Mouse (Mus musculus): ENCODE measurements around the gene Ifrd1. TPM values are rescaled to one million over a fixed set of nuclear protein-coding genes. Genes with fewer than 3 reads are reported as not detected.

The Ifrd1 gene
- polyA plus RNA-seq, 1 experiment from 2014 or later = 105 TPM

DNA sequence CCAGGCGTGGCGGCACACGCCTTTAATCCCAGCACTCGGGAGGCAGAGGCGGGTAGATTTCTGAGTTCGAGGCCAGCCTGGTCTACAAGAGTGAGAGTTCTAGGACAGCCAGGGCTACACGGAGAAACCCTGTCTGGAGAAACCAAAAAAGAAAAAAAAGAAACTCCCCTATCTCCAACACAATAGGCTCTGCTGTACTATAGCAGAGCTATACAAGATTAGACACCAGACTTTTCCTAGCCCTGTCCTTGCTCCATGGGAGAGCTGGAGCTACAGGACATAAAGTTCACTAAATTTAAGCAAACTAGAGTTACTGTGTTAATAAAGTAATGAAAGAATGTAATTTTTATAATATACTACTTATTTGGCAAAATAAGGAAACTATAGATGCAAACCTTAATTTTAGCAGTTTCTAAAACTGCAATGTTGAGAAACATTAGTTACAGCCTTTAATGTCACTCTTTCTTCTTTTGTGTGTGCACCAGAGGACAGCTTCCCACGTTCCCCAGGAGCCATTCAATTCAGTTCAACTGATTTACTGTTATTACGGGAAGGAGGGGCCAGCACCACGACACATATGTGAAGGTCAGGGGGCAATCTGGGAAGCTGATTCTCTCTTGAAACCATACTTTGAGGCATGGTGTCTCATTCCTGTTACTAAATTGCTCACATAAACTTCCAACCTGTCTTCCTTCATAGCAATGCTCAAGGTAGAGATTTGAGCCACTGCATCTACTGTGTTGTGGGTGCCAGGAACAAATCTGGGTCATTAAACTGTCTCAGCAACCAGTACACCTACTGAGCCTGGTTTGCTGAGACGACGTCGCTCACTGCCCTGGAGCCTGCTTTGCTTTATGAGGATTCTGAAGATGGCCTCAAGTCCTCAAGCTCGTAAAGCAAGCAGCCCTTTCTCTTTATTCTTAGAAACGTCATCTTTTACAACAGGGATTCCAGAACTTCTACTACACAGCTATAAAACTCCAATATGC is 33.1 kb downstream of the Ifrd1 start:
- 70% methylated on average over 15 of the region's 15 CpGs for WGBS
- peaks cover 57% of the 10 kb centered on the region for H3K36me3 ChIP-seq

DNA sequence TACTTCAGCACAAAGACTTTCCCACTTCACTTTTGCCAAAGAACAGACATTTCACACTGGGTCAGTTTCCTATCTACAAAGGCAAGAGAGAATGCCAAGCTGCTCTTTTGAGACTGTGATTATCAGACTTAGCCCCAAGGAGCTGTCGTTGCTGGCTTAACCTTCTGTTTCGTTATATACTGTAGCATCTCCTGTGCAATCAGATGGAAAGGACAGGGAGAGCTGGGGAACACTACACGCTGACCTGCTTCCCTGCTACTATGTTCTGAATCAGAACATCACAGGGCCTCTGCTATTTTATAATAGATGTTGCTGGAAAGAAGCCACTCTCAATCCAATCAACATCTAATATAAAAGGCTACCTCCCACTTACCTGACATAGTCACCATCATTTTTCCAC is 39.3 kb downstream of the Ifrd1 start:
- Histone ChIP-seq H3K9me3 (no peaks in the 10 kb centered on the region), H3K27ac (no peak overlapping the region), H3K4me3 (no peak overlapping the region), H3K9ac (no peak overlapping the region), H3K4me2 (no peak overlapping the region), H3K4me1 (no peaks in the 10 kb centered on the region), H3K27me3 (no peaks in the 10 kb centered on the region), H3K36me3 (peaks cover 68% of the 10 kb centered on the region)
- WGBS = 82% methylated on average over 3 of the region's 3 CpGs
- ATAC-seq (ENCODE audit: insufficient number of reproducible peaks, low FRiP score, low TSS enrichment, low read depth) = no peak

More for the DNA sequence above, 33.1 kb downstream of the Ifrd1 start:
- Histone ChIP-seq H3K9me3 (no peaks in the 10 kb centered on the region), H3K4me2 (no peak overlapping the region), H3K4me3 (no peak overlapping the region), H3K9ac (no peak overlapping the region), H3K27ac (no peak overlapping the region), H3K4me1 (peaks cover 1% of the 10 kb centered on the region), H3K27me3 (no peaks in the 10 kb centered on the region)
- no peak for ATAC-seq (ENCODE audit: insufficient number of reproducible peaks, low FRiP score, low TSS enrichment, low read depth)

DNA sequence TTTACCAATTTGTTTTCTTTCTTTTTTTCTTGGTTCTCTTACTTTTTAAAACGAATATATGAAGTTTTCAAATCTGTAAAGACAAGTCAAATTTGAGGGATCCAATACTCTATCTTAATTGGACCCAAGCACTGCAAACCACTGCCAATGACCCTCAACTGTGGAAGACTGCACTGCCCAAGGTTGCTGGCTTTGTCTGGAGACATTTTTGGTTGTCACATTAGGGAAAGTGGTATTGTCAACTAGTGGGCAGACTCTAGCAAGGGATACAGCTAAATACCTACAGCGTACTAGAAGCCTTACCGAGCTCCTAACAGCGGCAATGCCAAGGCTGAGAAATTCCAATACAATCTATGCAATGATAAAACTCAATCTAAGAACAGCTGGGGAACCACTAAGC is 40.4 kb downstream of the Ifrd1 start:
- no peak overlapping the region for H3K4me2 ChIP-seq
- H3K9me3 ChIP-seq = no peaks in the 10 kb centered on the region
- H3K4me1 ChIP-seq = no peaks in the 10 kb centered on the region
- no peak overlapping the region for H3K27ac ChIP-seq
- H3K4me3 ChIP-seq = no peak overlapping the region
- no peak for ATAC-seq (ENCODE audit: insufficient number of reproducible peaks, low FRiP score, low TSS enrichment, low read depth)
- H3K36me3 ChIP-seq = peaks cover 66% of the 10 kb centered on the region
- H3K27me3 ChIP-seq = no peaks in the 10 kb centered on the region
- WGBS = 88% methylated on average over 4 of the region's 4 CpGs
- no peak overlapping the region for H3K9ac ChIP-seq

DNA sequence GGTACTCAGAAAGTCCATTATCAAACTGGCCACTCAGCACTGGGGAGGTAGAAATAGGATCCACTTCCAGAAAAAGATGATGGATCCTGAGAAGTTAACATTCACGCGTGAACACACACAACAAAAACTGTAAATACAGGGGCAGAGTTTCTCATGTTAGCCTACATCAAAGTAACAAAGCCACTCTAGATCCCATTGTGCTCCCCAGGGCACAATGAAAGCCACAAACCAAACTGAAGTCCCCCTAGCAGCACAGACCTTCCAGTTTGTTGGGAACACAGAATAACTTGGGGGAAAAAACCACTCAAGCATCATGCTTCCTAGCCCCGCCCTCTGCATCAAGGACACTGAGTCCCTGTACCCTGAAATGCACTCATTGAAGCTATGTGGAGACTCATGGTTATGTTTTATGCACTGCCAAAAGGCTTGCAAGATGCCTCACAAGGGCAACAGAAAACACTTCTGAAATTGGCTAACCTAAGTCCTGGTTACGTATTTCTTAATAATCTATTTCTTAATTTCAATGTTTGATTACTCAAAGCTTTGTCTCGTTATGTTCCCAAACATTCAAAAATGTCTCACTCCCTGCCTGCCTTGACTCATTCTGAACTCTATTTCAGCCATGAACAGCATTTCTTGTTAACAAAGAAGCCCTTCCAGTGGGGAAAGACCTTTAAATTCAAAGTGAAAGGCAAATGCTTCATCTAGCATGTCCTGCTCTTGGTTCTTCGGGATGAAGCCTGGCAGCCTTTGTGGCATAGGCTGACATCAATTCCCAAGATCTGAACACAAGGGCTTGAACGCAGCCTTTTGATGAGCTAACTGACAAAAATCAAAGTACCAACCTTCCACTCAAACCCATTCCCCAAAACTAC is 45.9 kb downstream of the Ifrd1 start:
- Histone ChIP-seq H3K4me1 (peaks cover 4% of the 10 kb centered on the region; the same call in 1 of the 2 replicates), H3K4me3 (no peak overlapping the region), H3K27me3 (no peaks in the 10 kb centered on the region), H3K4me2 (no peak overlapping the region), H3K36me3 (peaks cover 48% of the 10 kb centered on the region), H3K9ac (no peak overlapping the region), H3K27ac (no peak overlapping the region), H3K9me3 (no peaks in the 10 kb centered on the region)
- ATAC-seq (ENCODE audit: insufficient number of reproducible peaks, low FRiP score, low TSS enrichment, low read depth) = no peak
- WGBS = 89% methylated on average over 7 of the region's 7 CpGs

DNA sequence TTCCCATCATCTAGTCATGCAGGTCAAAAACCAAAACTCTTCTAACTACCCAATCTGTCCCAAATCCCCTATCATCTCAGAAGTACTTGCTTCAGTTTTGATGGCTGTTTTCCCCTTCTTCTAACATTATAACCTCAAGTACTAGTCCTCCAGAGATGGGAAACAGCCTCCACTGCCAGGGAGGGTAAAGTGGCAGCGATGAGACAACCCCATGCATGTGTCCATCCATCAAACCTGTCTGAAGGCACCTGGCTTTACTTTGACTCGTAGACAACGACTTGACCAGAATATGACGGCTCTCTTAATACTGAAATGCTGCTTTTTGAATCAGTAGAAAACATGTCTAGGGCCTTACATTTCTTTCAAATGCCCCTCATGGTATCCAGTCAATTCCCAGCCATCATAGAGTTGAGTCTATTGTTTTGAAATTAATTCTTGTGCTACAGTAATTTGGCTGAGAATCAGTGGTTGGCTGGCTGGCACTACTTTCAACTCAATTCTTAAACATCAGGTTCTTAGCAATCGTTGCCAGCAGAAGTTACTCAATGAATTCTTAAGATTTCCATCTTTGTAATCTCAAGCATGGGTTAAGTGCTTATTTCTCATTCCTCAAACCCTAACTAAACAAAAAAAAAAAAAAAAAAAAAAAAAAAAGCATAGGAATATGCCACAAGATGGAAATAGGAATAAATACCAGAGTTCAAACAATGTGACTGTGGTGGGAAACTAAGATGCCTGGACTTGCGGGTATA is 47.6 kb downstream of the Ifrd1 start:
- Histone ChIP-seq H3K4me3 (no peak overlapping the region), H3K4me2 (no peak overlapping the region), H3K27me3 (no peaks in the 10 kb centered on the region), H3K36me3 (peaks cover 35% of the 10 kb centered on the region), H3K9ac (no peak overlapping the region), H3K27ac (no peak overlapping the region), H3K4me1 (peaks cover 4% of the 10 kb centered on the region; the same call in 1 of the 2 replicates), H3K9me3 (no peaks in the 10 kb centered on the region)
- 89% methylated on average over 6 of the region's 6 CpGs for WGBS
- ATAC-seq (ENCODE audit: insufficient number of reproducible peaks, low FRiP score, low TSS enrichment, low read depth) = no peak

DNA sequence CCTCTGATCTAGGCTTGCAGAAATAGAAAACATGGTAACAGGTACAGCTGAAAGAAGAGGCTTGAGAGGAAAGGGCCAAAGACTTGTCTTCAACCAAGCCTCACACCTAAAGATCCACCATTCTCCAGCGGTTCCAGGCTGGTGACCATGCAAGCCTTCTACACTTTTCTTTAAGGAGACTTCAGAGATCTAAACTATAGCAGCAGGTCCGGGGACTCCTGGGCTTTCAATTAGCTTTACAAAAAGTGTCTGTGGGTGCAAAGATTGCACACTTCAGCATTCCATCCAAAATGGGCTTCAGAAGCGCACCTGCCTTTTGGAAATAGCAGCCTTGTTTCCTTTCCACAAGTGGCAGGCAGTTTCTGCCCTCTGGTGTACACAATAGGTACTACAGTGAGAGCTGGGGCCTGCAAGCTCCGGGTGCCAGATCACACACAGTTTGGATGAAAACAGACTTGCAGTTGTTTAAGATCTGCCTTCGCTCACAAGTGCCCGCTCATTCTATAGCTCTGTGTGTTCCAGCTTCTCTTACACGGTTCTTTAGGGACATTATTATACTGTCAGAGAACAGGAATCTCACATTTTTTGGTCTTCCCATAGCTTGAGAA is 48.4 kb downstream of the Ifrd1 start:
- 45% methylated on average over 7 of the region's 7 CpGs for WGBS
- Histone ChIP-seq H3K4me3 (no peak overlapping the region), H3K4me2 (no peak overlapping the region), H3K27me3 (no peaks in the 10 kb centered on the region), H3K27ac (no peak overlapping the region), H3K9ac (no peak overlapping the region), H3K4me1 (peaks cover 4% of the 10 kb centered on the region; the same call in 1 of the 2 replicates), H3K36me3 (peaks cover 27% of the 10 kb centered on the region), H3K9me3 (no peaks in the 10 kb centered on the region)
- no peak for ATAC-seq (ENCODE audit: insufficient number of reproducible peaks, low FRiP score, low TSS enrichment, low read depth)

DNA sequence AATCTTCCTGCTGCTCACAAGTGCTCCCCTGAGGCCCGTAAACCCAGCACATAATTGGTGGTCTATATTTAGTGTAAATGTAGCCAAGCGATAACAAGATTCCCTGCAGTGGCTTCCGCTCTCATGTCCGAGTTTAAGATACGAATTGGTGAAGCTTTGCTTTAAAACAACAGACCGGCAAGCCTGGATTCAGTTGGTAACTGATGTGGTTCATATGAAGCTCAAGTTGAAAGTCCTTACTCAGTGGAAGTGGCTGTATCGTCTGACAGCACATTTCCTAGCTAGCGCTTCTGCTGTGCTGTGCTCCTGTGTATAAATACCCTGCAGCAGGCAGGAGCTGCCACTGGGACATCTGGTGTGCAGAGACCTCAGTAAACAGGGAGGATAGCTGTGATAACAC is 49.0 kb downstream of the Ifrd1 start, which contains the start of gene Lsmem1:
TSS of gene Lsmem1 (minus strand) at position 189 of the 400 bp plus-strand sequence.
- Histone ChIP-seq H3K36me3 (peaks cover 21% of the 10 kb centered on the region), H3K4me1 (peaks cover 4% of the 10 kb centered on the region; the same call in 1 of the 2 replicates), H3K27ac (no peak within 1 kb of the TSS), H3K9ac (no peak within 1 kb of the TSS), H3K27me3 (no peaks in the 10 kb centered on the region), H3K9me3 (no peaks in the 10 kb centered on the region), H3K4me3 (no peak within 1 kb of the TSS), H3K4me2 (no peak within 1 kb of the TSS)
- 39% methylated on average over 8 of the region's 8 CpGs for WGBS
- no peak for ATAC-seq (ENCODE audit: insufficient number of reproducible peaks, low FRiP score, low TSS enrichment, low read depth)

DNA sequence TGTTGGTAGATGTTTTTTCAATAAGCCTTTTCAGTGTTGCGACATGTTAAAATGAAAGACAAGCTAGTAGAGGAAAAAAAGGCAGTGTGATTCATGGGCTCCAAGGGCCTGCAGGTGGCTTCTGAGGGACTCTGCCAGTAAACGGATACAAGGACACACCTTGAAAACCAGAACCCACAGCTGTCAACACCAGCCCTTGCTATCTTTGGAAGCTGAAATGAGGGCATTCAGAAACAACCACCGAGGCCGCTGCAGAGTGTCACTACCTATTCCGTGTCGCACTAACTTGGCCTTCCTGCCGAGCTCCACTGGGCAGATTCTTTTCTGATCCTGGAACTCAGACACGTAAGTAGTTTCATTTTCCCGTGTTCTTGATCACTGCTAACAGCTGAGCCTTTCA is 49.9 kb downstream of the Ifrd1 start:
- H3K4me1 ChIP-seq = peaks cover 4% of the 10 kb centered on the region; the same call in 1 of the 2 replicates
- no peak overlapping the region for H3K4me3 ChIP-seq
- H3K27me3 ChIP-seq = no peaks in the 10 kb centered on the region
- no peak overlapping the region for H3K9ac ChIP-seq
- H3K4me2 ChIP-seq = no peak overlapping the region
- H3K9me3 ChIP-seq = no peaks in the 10 kb centered on the region
- ATAC-seq (ENCODE audit: insufficient number of reproducible peaks, low FRiP score, low TSS enrichment, low read depth) = no peak
- H3K36me3 ChIP-seq = peaks cover 12% of the 10 kb centered on the region
- WGBS = 71% methylated on average over 9 of the region's 9 CpGs
- no peak overlapping the region for H3K27ac ChIP-seq

DNA sequence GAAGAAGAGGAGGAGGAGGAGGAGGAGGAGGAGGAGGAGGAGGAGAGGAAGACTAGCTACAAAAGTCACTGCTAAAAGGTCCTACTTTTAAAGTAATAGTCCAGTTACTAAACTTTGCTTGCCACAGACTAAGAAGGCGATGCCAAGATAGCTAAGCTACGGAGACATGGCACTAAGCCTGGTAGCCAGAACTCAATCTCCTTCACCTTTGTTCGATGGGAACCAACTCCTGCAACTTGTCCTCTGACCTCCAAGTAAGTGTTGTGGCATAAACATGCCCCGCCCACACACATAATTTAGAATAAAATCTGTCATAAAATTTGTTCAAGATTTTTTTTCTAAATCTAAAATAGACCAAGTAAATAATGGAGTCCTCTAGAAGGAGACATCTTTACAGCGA is 50.3 kb downstream of the Ifrd1 start:
- Histone ChIP-seq H3K27me3 (no peaks in the 10 kb centered on the region), H3K4me1 (peaks cover 4% of the 10 kb centered on the region; the same call in 1 of the 2 replicates), H3K9me3 (no peaks in the 10 kb centered on the region), H3K9ac (no peak overlapping the region), H3K36me3 (peaks cover 9% of the 10 kb centered on the region; the same call in 1 of the 2 replicates), H3K27ac (no peak overlapping the region), H3K4me2 (no peak overlapping the region), H3K4me3 (no peak overlapping the region)
- 87% methylated on average over 5 of the region's 5 CpGs for WGBS
- ATAC-seq (ENCODE audit: insufficient number of reproducible peaks, low FRiP score, low TSS enrichment, low read depth) = no peak

DNA sequence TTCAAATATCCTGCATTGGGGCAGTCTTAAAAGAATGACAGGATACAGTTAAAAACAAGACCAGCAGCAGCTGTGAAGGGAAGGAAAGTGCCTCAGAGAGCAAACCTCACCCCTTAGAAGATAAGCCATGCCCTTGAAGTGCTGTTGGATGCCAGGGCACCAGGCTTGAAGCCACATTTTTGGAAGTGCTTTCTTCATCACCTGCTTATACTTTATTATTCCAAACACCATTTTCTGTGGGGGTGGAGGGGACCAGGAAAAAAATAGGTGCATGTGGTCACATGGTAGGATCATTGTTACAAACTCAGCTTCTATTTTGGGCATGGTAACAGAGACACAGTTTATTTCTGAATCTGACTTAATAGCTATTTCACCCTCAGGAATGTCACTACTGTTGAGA is 50.8 kb downstream of the Ifrd1 start:
- no peak overlapping the region for H3K4me3 ChIP-seq
- no peak overlapping the region for H3K9ac ChIP-seq
- H3K27ac ChIP-seq = no peak overlapping the region
- H3K4me2 ChIP-seq = no peak overlapping the region
- no peak for ATAC-seq (ENCODE audit: insufficient number of reproducible peaks, low FRiP score, low TSS enrichment, low read depth)
- H3K36me3 ChIP-seq = peaks cover 5% of the 10 kb centered on the region; the same call in 1 of the 2 replicates
- no peaks in the 10 kb centered on the region for H3K27me3 ChIP-seq
- H3K9me3 ChIP-seq = no peaks in the 10 kb centered on the region
- peaks cover 4% of the 10 kb centered on the region; the same call in 1 of the 2 replicates for H3K4me1 ChIP-seq

DNA sequence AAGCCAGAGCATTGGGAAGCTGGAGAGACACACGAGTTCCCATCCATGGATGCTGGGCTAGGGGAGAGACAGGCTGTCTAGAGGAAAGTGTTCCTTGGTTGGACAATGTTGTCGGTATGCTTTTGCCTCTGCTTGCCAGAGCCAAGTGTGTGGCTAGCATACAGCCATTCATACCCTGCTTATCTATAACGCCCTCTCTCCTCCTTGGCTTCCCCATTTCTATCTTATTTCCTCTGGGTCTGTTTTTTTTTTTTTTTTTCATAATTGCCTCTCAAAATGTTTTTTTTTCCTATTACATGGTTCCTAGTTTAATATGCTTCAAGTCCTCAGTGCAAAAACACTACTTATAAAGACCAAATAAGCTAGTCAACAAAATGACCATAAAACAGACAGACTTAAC is 62.8 kb downstream of the Ifrd1 start:
- no peak for ATAC-seq (ENCODE audit: insufficient number of reproducible peaks, low FRiP score, low TSS enrichment, low read depth)
- WGBS = 89% methylated on average over 3 of the region's 3 CpGs
- Histone ChIP-seq H3K9ac (no peak overlapping the region), H3K27ac (no peak overlapping the region), H3K4me2 (no peak overlapping the region), H3K36me3 (no peaks in the 10 kb centered on the region), H3K27me3 (no peaks in the 10 kb centered on the region), H3K9me3 (no peaks in the 10 kb centered on the region), H3K4me3 (no peak overlapping the region), H3K4me1 (no peaks in the 10 kb centered on the region)
